Mouse (Mus musculus) midbrain, embryonic 12.5 days (tissue): Measurements from ENCODE around the gene Dcbld2. TPM values are rescaled to one million over a fixed set of nuclear protein-coding genes. Genes with fewer than 3 reads are reported as not detected.

Source experiments
- polyA plus RNA-seq: library from polyadenylated mRNA; unstranded; fragments of >200 nt; fragmentation: Nextera tagmentation; extraction: Ambion mirVana; gene quantifications from 2 replicates; pipeline ENCODE4 v1.2.1, GENCODE M21; 2016

Dcbld2 gene
- polyA plus RNA-seq, 1 experiment from 2014 or later = 7.9 TPM

Other genes with a start within 250 kb of the Dcbld2 start
- 11.4 and 12.5 TPM in 2 replicates for gene St3gal6, start 115.8 kb downstream of the Dcbld2 start, polyA plus RNA-seq
- not detected in 2 replicates for gene Gm813, start 208.5 kb downstream of the Dcbld2 start, polyA plus RNA-seq
- not detected in 2 replicates for gene E330017A01Rik, start 230.3 kb downstream of the Dcbld2 start, polyA plus RNA-seq